Mouse (Mus musculus) hindbrain, embryonic 12.5 days (tissue): ENCODE results near the gene Ap2s1. TPM values are rescaled to one million over a fixed set of nuclear protein-coding genes. Genes with fewer than 3 reads are reported as not detected.

ENCODE experiments used
- ATAC-seq: fragments of 200-750 bp; cut with Nextera tagmentation; 2 replicates; pipeline ENCODE4 v1.8.0; 2017; ENCODE audit warnings: moderate TSS enrichment; ENCODE audit not compliant: low FRiP score
- H3K27ac ChIP-seq: fragments of 300-500 bp; sonication (generic); 2 replicates; pipeline ENCODE4 v1.5.1; 2016; ENCODE audit warnings: mild to moderate bottlenecking
- H3K27me3 ChIP-seq: fragments of 300-500 bp; sonication (generic); 2 replicates; pipeline ENCODE4 v1.6.1; 2016; ENCODE audit warnings: mild to moderate bottlenecking
- H3K36me3 ChIP-seq: fragments of 300-500 bp; sonication (generic); 2 replicates; pipeline ENCODE4 v1.6.1; 2016; ENCODE audit warnings: mild to moderate bottlenecking
- H3K4me1 ChIP-seq: fragments of 300-500 bp; sonication (generic); 2 replicates; pipeline ENCODE4 v1.6.1; 2016
- H3K4me2 ChIP-seq: fragments of 300-500 bp; sonication (generic); replicated peaks from 2 replicates; pipeline ENCODE4 v1.6.1; 2016; ENCODE audit warnings: mild to moderate bottlenecking
- H3K4me3 ChIP-seq: fragments of 300-500 bp; sonication (generic); 2 replicates; pipeline ENCODE4 v1.5.1; 2016; ENCODE audit warnings: mild to moderate bottlenecking
- H3K9ac ChIP-seq: fragments of 300-500 bp; sonication (generic); 2 replicates; pipeline ENCODE4 v1.6.1; 2016; ENCODE audit warnings: mild to moderate bottlenecking, moderate library complexity
- H3K9me3 ChIP-seq: fragments of 300-500 bp; sonication (generic); replicated peaks from 2 replicates; pipeline ENCODE4 v1.6.1; 2016; ENCODE audit warnings: mild to moderate bottlenecking
- WGBS: fragments of 180-500 bp; shearing (Covaris S2); methylation state at CpG from one replicate; pipeline ENCODE4 v1.1.7; 2016; 5-methylcytosine and 5-hydroxymethylcytosine counted together
- polyA plus RNA-seq: library from polyadenylated mRNA; unstranded; fragments of >200 nt; fragmentation: Nextera tagmentation; extraction: Ambion mirVana; gene quantifications from 2 replicates; pipeline ENCODE4 v1.2.1, GENCODE M21; 2016

Gene Ap2s1
- polyA plus RNA-seq, 1 experiment from 2014 or later = 292 TPM

GRCm38 (mm10) chr7:16783224-16783688 is 45.0 kb downstream of the Ap2s1 start:
- Histone ChIP-seq H3K9ac (peak overlapping the region; percentile 38; the same call in 1 of the 2 replicates), H3K27ac (no peak overlapping the region), H3K36me3 (no peaks in the 10 kb centered on the region), H3K27me3 (no peaks in the 10 kb centered on the region), H3K9me3 (no peaks in the 10 kb centered on the region), H3K4me3 (peak overlapping the region; percentile 46), H3K4me2 (peak overlapping the region; percentile 97), H3K4me1 (peaks cover 36% of the 10 kb centered on the region)
- WGBS = 21% methylated on average over 10 of the region's 10 CpGs
- no peak for ATAC-seq

GRCm38 (mm10) chr7:16783758-16784415 is 45.7 kb downstream of the Ap2s1 start:
- Histone ChIP-seq H3K36me3 (no peaks in the 10 kb centered on the region), H3K9ac (peak overlapping the region; percentile 38; the same call in 1 of the 2 replicates)

DNA sequence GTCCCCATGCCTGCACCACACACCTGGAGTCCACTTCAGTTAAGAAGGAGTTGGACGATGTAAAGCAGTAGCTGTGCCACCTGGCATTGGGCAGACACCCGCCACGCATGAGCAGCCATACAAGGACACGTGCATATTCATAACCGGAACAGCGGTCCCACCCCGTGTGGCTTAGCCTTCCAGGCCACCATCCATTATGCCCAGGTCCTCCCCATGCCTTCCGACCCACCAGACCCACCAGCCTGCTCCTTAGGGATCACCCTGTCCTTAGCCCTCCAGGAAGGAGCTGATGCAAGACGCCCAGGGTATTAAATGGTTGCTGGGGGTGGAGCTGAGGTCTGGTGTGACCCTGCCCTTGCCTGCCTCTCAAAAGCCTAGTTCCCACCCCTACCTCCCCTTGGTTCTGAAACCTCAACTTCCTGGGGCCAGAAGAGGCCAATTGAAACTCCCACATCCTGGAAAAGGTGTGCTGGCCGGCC is 46.3 kb downstream of the Ap2s1 start:
- H3K36me3 ChIP-seq = no peaks in the 10 kb centered on the region
- H3K9ac ChIP-seq = no peak overlapping the region
- H3K4me1 ChIP-seq = peaks cover 36% of the 10 kb centered on the region
- no peak overlapping the region for H3K4me3 ChIP-seq
- no peak overlapping the region for H3K27ac ChIP-seq
- peak overlapping the region; percentile 97; the same call in 1 of the 2 replicates for H3K4me2 ChIP-seq
- WGBS = 69% methylated on average over 10 of the region's 10 CpGs
- H3K9me3 ChIP-seq = no peaks in the 10 kb centered on the region
- no peaks in the 10 kb centered on the region for H3K27me3 ChIP-seq
- ATAC-seq = no peak

More at GRCm38 (mm10) chr7:16783758-16784415, 45.7 kb downstream of the Ap2s1 start:
- H3K9me3 ChIP-seq = no peaks in the 10 kb centered on the region
- H3K4me2 ChIP-seq = peak overlapping the region; percentile 97
- no peak overlapping the region for H3K27ac ChIP-seq
- peaks cover 36% of the 10 kb centered on the region for H3K4me1 ChIP-seq
- WGBS = 49% methylated on average over 17 of the region's 17 CpGs
- no peak for ATAC-seq
- H3K27me3 ChIP-seq = no peaks in the 10 kb centered on the region
- H3K4me3 ChIP-seq = peak overlapping the region; percentile 46

- 86% methylated on average over 8 of the region's 8 CpGs for WGBS
- no peak overlapping the region for H3K27ac ChIP-seq
- no peaks in the 10 kb centered on the region for H3K27me3 ChIP-seq
- no peaks in the 10 kb centered on the region for H3K9me3 ChIP-seq
- ATAC-seq = no peak
- no peak overlapping the region for H3K4me2 ChIP-seq
- H3K9ac ChIP-seq = no peak overlapping the region
- no peaks in the 10 kb centered on the region for H3K36me3 ChIP-seq
- H3K4me3 ChIP-seq = no peak overlapping the region
- peaks cover 36% of the 10 kb centered on the region for H3K4me1 ChIP-seq
Measured at GRCm38 (mm10) chr7:16785541-16786083, 47.4 kb downstream of the Ap2s1 start.

GRCm38 (mm10) chr7:16792316-16792715 is 54.1 kb downstream of the Ap2s1 start:
- no peak overlapping the region for H3K9ac ChIP-seq
- H3K4me1 ChIP-seq = no peaks in the 10 kb centered on the region
- H3K36me3 ChIP-seq = peaks cover 10% of the 10 kb centered on the region
- no peaks in the 10 kb centered on the region for H3K27me3 ChIP-seq
- 83% methylated on average over 5 of the region's 5 CpGs for WGBS
- no peak for ATAC-seq
- no peaks in the 10 kb centered on the region for H3K9me3 ChIP-seq
- H3K4me3 ChIP-seq = no peak overlapping the region
- no peak overlapping the region for H3K27ac ChIP-seq
- no peak overlapping the region for H3K4me2 ChIP-seq

- Histone ChIP-seq H3K4me2 (no peak overlapping the region), H3K9me3 (no peaks in the 10 kb centered on the region), H3K4me1 (no peaks in the 10 kb centered on the region), H3K4me3 (no peak overlapping the region), H3K9ac (no peak overlapping the region), H3K36me3 (peaks cover 13% of the 10 kb centered on the region), H3K27ac (no peak overlapping the region), H3K27me3 (no peaks in the 10 kb centered on the region)
- 93% methylated on average over 19 of the region's 19 CpGs for WGBS
- no peak for ATAC-seq
Measured at GRCm38 (mm10) chr7:16793010-16793725, 55.0 kb downstream of the Ap2s1 start.

GRCm38 (mm10) chr7:16794886-16795285 is 56.7 kb downstream of the Ap2s1 start:
- no peak for ATAC-seq
- Histone ChIP-seq H3K9me3 (no peaks in the 10 kb centered on the region), H3K4me2 (no peak overlapping the region), H3K4me3 (no peak overlapping the region), H3K27ac (no peak overlapping the region), H3K36me3 (peaks cover 22% of the 10 kb centered on the region), H3K27me3 (no peaks in the 10 kb centered on the region), H3K9ac (no peak overlapping the region), H3K4me1 (no peaks in the 10 kb centered on the region)
- WGBS = 95% methylated on average over 5 of the region's 5 CpGs

Other genes starting within 250 kb of the Ap2s1 start
- 40.0 and 43.3 TPM in 2 replicates for gene Arhgap35, start 123.4 kb upstream of the Ap2s1 start, polyA plus RNA-seq
- gene Ceacam15, start 62.7 kb upstream of the Ap2s1 start, polyA plus RNA-seq = not detected in 2 replicates
- not detected in 2 replicates for gene Ceacam9, start 16.5 kb upstream of the Ap2s1 start, polyA plus RNA-seq
- gene Slc1a5, start 42.9 kb downstream of the Ap2s1 start, polyA plus RNA-seq = 20.2 and 20.5 TPM in 2 replicates
- 180 and 183 TPM in 2 replicates for gene Strn4, start 77.5 kb downstream of the Ap2s1 start, polyA plus RNA-seq
- gene Fkrp, start 78.3 kb downstream of the Ap2s1 start, polyA plus RNA-seq = 38.7 and 39.1 TPM in 2 replicates
- 8.8 and 9.3 TPM in 2 replicates for gene Prkd2, start 104.5 kb downstream of the Ap2s1 start, polyA plus RNA-seq
- gene Dact3, start 136.9 kb downstream of the Ap2s1 start, polyA plus RNA-seq = 9.0 and 10.4 TPM in 2 replicates
- 12.1 and 13.6 TPM in 2 replicates for gene Gng8, start 153.4 kb downstream of the Ap2s1 start, polyA plus RNA-seq
- gene Ptgir, start 168.1 kb downstream of the Ap2s1 start, polyA plus RNA-seq = 1.6 and 2.1 TPM in 2 replicates
- 185 and 210 TPM in 2 replicates for gene Calm3, start 185.7 kb downstream of the Ap2s1 start, polyA plus RNA-seq
- 55.6 and 60.3 TPM in 2 replicates for gene Pnmal2, start 206.3 kb downstream of the Ap2s1 start, polyA plus RNA-seq
- 24.0 and 27.3 TPM in 2 replicates for gene Pnmal1, start 221.3 kb downstream of the Ap2s1 start, polyA plus RNA-seq
- gene Gm42372, start 244.7 kb downstream of the Ap2s1 start, polyA plus RNA-seq = 1.0 and 1.7 TPM in 2 replicates